Mouse (Mus musculus) heart, adult 2 months (tissue): ENCODE results near the gene Saa3.

Experiments
- CTCF ChIP-seq: fragments of 200-600 bp; IDR thresholded peaks from 2 replicates; pipeline ENCODE4 v1.8.1; 2022; ENCODE audit warnings: antibody characterized with exemption, mild to moderate bottlenecking, moderate library complexity
- EP300 ChIP-seq: fragments of 200-500 bp; IDR thresholded peaks from 2 replicates; pipeline ENCODE4 v1.6.1; 2011; ENCODE audit warnings: low read depth, low read length, control low read depth; ENCODE audit not compliant: insufficient read depth
- POLR2A ChIP-seq: fragments of 200-500 bp; IDR thresholded peaks from 2 replicates; pipeline ENCODE4 v1.6.1; 2011; ENCODE audit warnings: mild to moderate bottlenecking, low read depth, low read length, control low read depth; ENCODE audit not compliant: insufficient read depth

- TF ChIP-seq CTCF (no peak), POLR2A (no peak), EP300 (no peak)
These were observed 17.0 kb upstream of the Saa3 start, which contains the start of gene Saa4 for GRCm38 (mm10) chr7:46732458-46732857.
